Mouse (Mus musculus): ENCODE measurements around the gene Stambpl1. TPM values are rescaled to one million over a fixed set of nuclear protein-coding genes. Genes with fewer than 3 reads are reported as not detected.
A peak's percentile ranks its signal among the peaks of the same experiment; 100 is the strongest.

The Stambpl1 gene
- total RNA-seq (2021): 1 to 10 TPM; 7.5 to 8.3 TPM
- long read RNA-seq, experiment 1, partial matches to known transcripts: 0 of 8 reads
- long read RNA-seq, experiment 1, other reads (novel, unspliced or antisense): 4 of 8 reads
- long read RNA-seq, experiment 2, transcript Stambpl1-201 (11 exons, 2,024 nt): major isoform, 11 of 17 reads
- long read RNA-seq, experiment 2, partial matches to known transcripts: 1 of 17 reads
- long read RNA-seq, experiment 2, other reads (novel, unspliced or antisense): 5 of 17 reads

GRCm38 (mm10) chr19:34192008-34192963 lies at the start of gene Stambpl1:
Gene Stambpl1 (plus strand): TSS chr19:34192229.
- DNase-seq (ENCODE audit: low spot score in 2 of 2): peak; percentile 38 to 55

GRCm38 (mm10) chr19:34148421-34148820 lies 43.6 kb upstream of the Stambpl1 start:
- DNase-seq (ENCODE audit: low spot score in 2 of 2): no peak

DNA sequence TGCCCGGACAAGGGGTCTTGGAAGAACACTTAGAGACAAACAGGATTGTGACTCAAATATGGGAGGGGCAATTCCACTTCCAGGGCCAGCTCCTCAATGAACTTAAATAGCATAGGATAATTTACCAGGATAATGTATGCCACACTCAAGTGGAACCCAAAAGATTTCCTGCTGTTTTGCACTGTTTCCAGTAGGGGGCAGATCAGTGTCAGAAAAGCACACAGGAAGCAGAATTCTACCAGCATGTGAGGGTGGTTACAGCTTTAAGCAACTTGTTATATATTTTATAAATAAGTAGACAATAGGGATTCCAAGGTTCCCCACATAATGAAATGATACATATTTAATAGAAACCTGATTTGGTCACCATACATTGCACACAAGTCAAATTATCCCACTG lies 40.1 kb upstream of the Stambpl1 start:
- DNase-seq (ENCODE audit: low spot score in 2 of 2): no peak

GRCm38 (mm10) chr19:34153263-34154144 lies 38.5 kb upstream of the Stambpl1 start:
- no peak for DNase-seq (ENCODE audit: low spot score in 2 of 2)

DNA sequence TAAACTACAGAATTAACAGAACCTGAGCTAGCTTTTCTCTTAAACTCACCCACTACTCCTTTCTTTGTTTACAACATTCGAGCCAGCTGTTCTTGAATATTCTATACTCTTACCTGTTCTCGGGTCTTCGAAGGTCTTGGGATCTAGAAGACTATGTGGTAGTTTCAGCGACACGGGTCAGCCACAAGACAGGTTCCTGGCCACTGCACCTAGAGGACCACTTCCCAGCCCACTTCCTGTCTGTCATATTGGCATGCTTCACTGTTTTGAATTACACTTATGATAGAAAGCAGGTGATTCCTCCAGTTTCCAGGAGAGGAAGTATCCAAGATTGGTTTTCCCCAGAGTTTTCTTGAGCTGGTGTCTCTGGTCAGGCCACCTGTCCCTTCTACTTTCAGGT lies 29.3 kb upstream of the Stambpl1 start:
- no peak for DNase-seq (ENCODE audit: low spot score in 2 of 2)

GRCm38 (mm10) chr19:34165891-34166290 lies 26.1 kb upstream of the Stambpl1 start, which contains the start of gene Ankrd22:
Gene Ankrd22 (minus strand): TSS chr19:34166053.
- no peak for DNase-seq (ENCODE audit: low spot score in 2 of 2)

DNA sequence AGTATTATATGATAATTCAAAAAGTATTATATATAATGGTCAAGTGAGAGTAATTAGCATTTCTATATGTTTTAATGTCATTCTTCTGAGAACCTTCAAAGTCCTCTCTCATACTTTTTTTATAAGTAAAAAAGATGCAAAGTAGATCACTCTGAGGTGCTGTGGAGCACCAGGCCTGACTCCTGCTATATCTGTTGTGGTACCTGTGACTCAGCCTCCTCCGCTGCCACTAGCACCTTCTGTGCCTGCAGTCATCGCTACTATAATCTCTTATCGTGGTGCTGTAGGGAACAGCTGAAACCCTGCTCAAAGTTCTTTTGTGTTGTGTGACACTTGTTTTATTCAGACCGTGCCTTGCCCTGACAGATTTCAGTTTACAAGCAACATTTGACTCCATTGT lies 25.6 kb upstream of the Stambpl1 start:
- no peak for DNase-seq (ENCODE audit: low spot score in 2 of 2)

DNA sequence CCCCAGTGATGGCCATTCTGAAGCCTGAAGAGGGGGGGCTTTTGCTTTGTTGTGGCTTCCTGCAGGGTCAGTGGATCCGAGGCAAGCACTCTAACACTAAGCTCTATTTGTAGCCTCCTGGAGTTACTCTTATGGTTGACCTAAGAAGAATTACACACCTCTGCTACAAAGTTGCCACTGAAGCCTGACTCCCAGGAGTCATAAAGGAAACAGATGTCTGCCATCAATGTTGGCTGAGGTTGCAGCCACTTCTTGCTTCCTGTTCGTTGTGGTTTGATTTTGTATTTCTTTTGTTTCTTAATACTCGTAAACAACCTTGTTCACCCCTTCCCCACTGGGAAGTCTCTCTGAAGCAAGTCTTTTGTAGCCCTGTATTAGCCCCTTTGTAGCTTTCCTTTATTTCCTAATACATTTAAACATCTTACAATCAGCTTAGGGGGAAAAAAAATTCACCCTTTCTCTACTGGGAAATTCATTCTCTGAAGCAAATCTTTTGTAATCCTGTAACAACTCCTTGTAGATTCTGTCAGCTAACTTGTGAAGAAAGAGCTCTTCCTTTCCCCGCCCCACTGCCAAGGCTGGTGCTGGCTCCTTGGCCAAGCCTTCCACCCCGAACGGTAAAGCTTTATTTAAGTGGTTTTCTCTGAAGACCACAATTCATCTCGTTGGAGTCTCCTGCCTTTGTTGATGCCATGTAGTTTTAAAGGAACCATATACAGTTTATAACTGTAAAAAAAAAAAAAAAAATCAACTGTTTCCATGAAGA lies 23.9 kb upstream of the Stambpl1 start:
- DNase-seq (ENCODE audit: low spot score in 2 of 2): no peak

DNA sequence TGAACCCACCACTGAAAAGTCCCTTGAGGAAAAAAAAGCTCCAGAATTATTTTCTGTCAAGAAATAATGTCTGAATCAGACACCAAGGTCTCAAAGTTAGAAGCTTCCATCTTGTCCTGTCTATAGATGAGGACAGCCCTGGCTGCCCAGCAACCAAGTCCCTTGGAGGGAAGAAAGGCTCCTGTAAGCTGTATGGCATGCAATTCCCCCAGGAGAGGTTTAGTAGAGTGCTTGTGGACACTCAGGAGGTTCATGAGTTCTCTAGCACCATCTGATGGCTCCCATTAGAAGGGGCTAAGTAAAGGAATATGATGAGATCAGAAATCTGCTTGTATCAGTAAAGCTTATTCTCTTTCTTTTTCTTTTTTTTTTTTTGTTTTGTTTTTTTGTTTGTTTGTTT lies 22.9 kb upstream of the Stambpl1 start:
- no peak for DNase-seq (ENCODE audit: low spot score in 2 of 2)

- no peak for DNase-seq (ENCODE audit: low spot score in 2 of 2)
Measured at GRCm38 (mm10) chr19:34171167-34171566, 20.9 kb upstream of the Stambpl1 start.

- no peak for DNase-seq (ENCODE audit: low spot score in 2 of 2)
Measured at GRCm38 (mm10) chr19:34174004-34174403, 18.0 kb upstream of the Stambpl1 start.

- no peak for DNase-seq (ENCODE audit: low spot score in 2 of 2)
Measured at GRCm38 (mm10) chr19:34179136-34179535, 12.9 kb upstream of the Stambpl1 start.

- no peak for DNase-seq (ENCODE audit: low spot score in 2 of 2)
Measured at GRCm38 (mm10) chr19:34180316-34180715, 11.7 kb upstream of the Stambpl1 start.

- DNase-seq (ENCODE audit: low spot score in 2 of 2): no peak
Measured at GRCm38 (mm10) chr19:34181234-34181633, 10.8 kb upstream of the Stambpl1 start.

GRCm38 (mm10) chr19:34182490-34182889 lies 9.5 kb upstream of the Stambpl1 start:
- DNase-seq (ENCODE audit: low spot score in 2 of 2): no peak

DNA sequence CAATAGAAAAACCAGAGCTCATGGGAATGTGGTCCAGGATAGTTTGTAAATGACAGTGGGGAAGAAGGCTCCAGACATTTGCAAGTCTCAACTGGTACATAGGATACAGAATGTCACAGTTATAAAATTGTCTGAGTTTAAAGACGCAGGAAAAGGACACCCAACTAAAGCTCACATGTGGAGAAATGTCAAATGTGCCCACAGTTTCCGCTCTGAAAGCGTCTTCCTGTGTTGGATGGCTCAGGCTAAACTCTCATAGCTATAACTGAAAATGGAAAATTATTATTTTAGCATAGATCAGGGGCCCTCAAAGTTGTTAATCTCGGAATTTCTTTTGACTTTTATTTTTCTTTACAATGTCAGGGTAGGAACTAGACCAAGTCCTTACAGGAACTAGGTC lies 5.2 kb upstream of the Stambpl1 start:
- DNase-seq (ENCODE audit: low spot score in 2 of 2): no peak

DNA sequence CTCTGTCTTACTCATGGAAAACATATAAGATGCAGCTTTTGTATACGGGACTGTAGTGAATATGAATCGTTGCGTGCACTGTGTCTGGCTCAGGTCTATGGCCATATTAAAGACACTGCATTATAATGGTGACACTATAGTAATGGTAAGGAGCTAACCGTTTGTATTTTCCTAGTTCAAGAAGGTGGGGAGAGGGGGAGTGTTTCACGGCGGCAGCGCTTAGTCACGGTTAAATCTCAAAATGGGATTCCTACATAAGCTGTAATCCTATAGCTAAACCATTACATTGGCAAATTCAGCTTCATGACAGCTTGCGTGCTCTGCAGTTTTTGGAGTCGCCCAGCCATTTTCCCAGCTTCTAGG lies 403 bp upstream of the Stambpl1 start:
- DNase-seq (ENCODE audit: low spot score in 2 of 2): no peak

GRCm38 (mm10) chr19:34193149-34193548 lies 1.1 kb downstream of the Stambpl1 start:
- DNase-seq (ENCODE audit: low spot score in 2 of 2): no peak

GRCm38 (mm10) chr19:34193683-34194082 lies 1.7 kb downstream of the Stambpl1 start:
- no peak for DNase-seq (ENCODE audit: low spot score in 2 of 2)

- DNase-seq (ENCODE audit: low spot score in 2 of 2): no peak
Measured at GRCm38 (mm10) chr19:34194132-34194745, 2.2 kb downstream of the Stambpl1 start.
